Mouse (Mus musculus): ENCODE measurements around the gene Olfr1112. TPM values are rescaled to one million over a fixed set of nuclear protein-coding genes. Genes with fewer than 3 reads are reported as not detected.
"Not testable (repeated sequence)": the region's sequence is repeated elsewhere in the genome, so short reads cannot be mapped to it uniquely, and the experiment has no call there.

Gene Olfr1112
- polyA plus RNA-seq (2016; fragmentation: Nextera tagmentation; extraction: Ambion mirVana): not detected in 2 replicates

GRCm38 (mm10) chr2:87187498-87187897 lies at the start of gene Olfr1112:
TSS of gene Olfr1112 (plus strand) at chr2:87187798.
- no peak for DNase-seq (ENCODE audit: low spot score)
- 72% methylated on average over 1 of the region's 1 CpGs for WGBS

GRCm38 (mm10) chr2:87140200-87140599 lies 47.4 kb upstream of the Olfr1112 start, which contains the start of gene Olfr1110:
TSS of gene Olfr1110 (minus strand) at chr2:87140300.
- Histone ChIP-seq H3K27me3 (ENCODE audit: insufficient read depth, poor library complexity, severe bottlenecking) (no peaks in the 10 kb centered on the region), H3K36me3 (no peaks in the 10 kb centered on the region), H3K27ac (no peak within 1 kb of the TSS), H3K9me3 (no peaks in the 10 kb centered on the region), H3K4me3 (no peak within 1 kb of the TSS), H3K4me1 (no peaks in the 10 kb centered on the region)
- no peak for DNase-seq (ENCODE audit: low spot score)
- WGBS: 73% methylated on average over 1 of the region's 1 CpGs

More at GRCm38 (mm10) chr2:87187498-87187897, at the start of gene Olfr1112:
- Histone ChIP-seq H3K27me3 (ENCODE audit: insufficient read depth, poor library complexity, severe bottlenecking) (no peaks in the 10 kb centered on the region), H3K36me3 (no peaks in the 10 kb centered on the region), H3K9me3 (no peaks in the 10 kb centered on the region), H3K4me3 (no peak within 1 kb of the TSS), H3K4me1 (no peaks in the 10 kb centered on the region), H3K27ac (no peak within 1 kb of the TSS)

- no peak for DNase-seq (ENCODE audit: low spot score)
- no peaks in the 10 kb centered on the region for H3K36me3 ChIP-seq
- no peaks in the 10 kb centered on the region for H3K4me1 ChIP-seq
- no peaks in the 10 kb centered on the region for H3K9me3 ChIP-seq
- no peak within 1 kb of the TSS for H3K27ac ChIP-seq
- H3K27me3 ChIP-seq (ENCODE audit: insufficient read depth, poor library complexity, severe bottlenecking): no peaks in the 10 kb centered on the region
- H3K4me3 ChIP-seq: no peak within 1 kb of the TSS
Measured at GRCm38 (mm10) chr2:87152524-87152923, 35.1 kb upstream of the Olfr1112 start, which contains the start of gene Olfr1111. TSS of gene Olfr1111 (minus strand) at chr2:87152624.

- H3K36me3 ChIP-seq; H3K4me1 ChIP-seq; H3K27ac ChIP-seq; H3K9me3 ChIP-seq; DNase-seq (ENCODE audit: low spot score); H3K27me3 ChIP-seq (ENCODE audit: insufficient read depth, poor library complexity, severe bottlenecking); H3K4me3 ChIP-seq: not testable (repeated sequence)
- WGBS: 71% methylated on average over 2 of the region's 2 CpGs
Measured at GRCm38 (mm10) chr2:87167731-87168130, 19.9 kb upstream of the Olfr1112 start.

GRCm38 (mm10) chr2:87208670-87209069 lies 21.1 kb downstream of the Olfr1112 start, which contains the start of gene Olfr1113:
TSS of gene Olfr1113 (plus strand) at chr2:87208970.
- Histone ChIP-seq H3K27me3 (ENCODE audit: insufficient read depth, poor library complexity, severe bottlenecking) (no peaks in the 10 kb centered on the region), H3K4me1 (no peaks in the 10 kb centered on the region), H3K4me3 (no peak within 1 kb of the TSS), H3K36me3 (no peaks in the 10 kb centered on the region), H3K27ac (no peak within 1 kb of the TSS), H3K9me3 (no peaks in the 10 kb centered on the region)
- DNase-seq (ENCODE audit: low spot score): no peak
- WGBS: 80% methylated on average over 2 of the region's 2 CpGs

Other genes with a start within 250 kb of the Olfr1112 start
- not detected in 2 replicates for gene Olfr1099, start 227.1 kb upstream of the Olfr1112 start, polyA plus RNA-seq (2016; fragmentation: Nextera tagmentation; extraction: Ambion mirVana)
- gene Olfr1100, start 207.8 kb upstream of the Olfr1112 start, polyA plus RNA-seq (2016; fragmentation: Nextera tagmentation; extraction: Ambion mirVana): not detected in 2 replicates
- not detected in 2 replicates for gene Olfr1101, start 196.6 kb upstream of the Olfr1112 start, polyA plus RNA-seq (2016; fragmentation: Nextera tagmentation; extraction: Ambion mirVana)
- gene Olfr1102, start 189.4 kb upstream of the Olfr1112 start, polyA plus RNA-seq (2016; fragmentation: Nextera tagmentation; extraction: Ambion mirVana): not detected in 2 replicates
- gene Olfr1104, start 160.7 kb upstream of the Olfr1112 start, polyA plus RNA-seq (2016; fragmentation: Nextera tagmentation; extraction: Ambion mirVana): not detected in 2 replicates
- gene Olfr1105, start 151.3 kb upstream of the Olfr1112 start, polyA plus RNA-seq (2016; fragmentation: Nextera tagmentation; extraction: Ambion mirVana): not detected in 2 replicates
- gene Olfr1106, start 135.5 kb upstream of the Olfr1112 start, polyA plus RNA-seq (2016; fragmentation: Nextera tagmentation; extraction: Ambion mirVana): not detected in 2 replicates
- not detected in 2 replicates for gene Olfr1107, start 112.0 kb upstream of the Olfr1112 start, polyA plus RNA-seq (2016; fragmentation: Nextera tagmentation; extraction: Ambion mirVana)
- gene Olfr1109, start 91.8 kb upstream of the Olfr1112 start, polyA plus RNA-seq (2016; fragmentation: Nextera tagmentation; extraction: Ambion mirVana): not detected in 2 replicates
- not detected in 2 replicates for gene Olfr259, start 73.2 kb upstream of the Olfr1112 start, polyA plus RNA-seq (2016; fragmentation: Nextera tagmentation; extraction: Ambion mirVana)
- not detected in 2 replicates for gene Olfr1110, start 47.5 kb upstream of the Olfr1112 start, polyA plus RNA-seq (2016; fragmentation: Nextera tagmentation; extraction: Ambion mirVana)
- not detected in 2 replicates for gene Olfr1111, start 35.2 kb upstream of the Olfr1112 start, polyA plus RNA-seq (2016; fragmentation: Nextera tagmentation; extraction: Ambion mirVana)
- gene Olfr1113, start 21.2 kb downstream of the Olfr1112 start, polyA plus RNA-seq (2016; fragmentation: Nextera tagmentation; extraction: Ambion mirVana): not detected in 2 replicates
- not detected in 2 replicates for gene Olfr1115, start 60.2 kb downstream of the Olfr1112 start, polyA plus RNA-seq (2016; fragmentation: Nextera tagmentation; extraction: Ambion mirVana)
- not detected in 2 replicates for gene Olfr1116, start 79.7 kb downstream of the Olfr1112 start, polyA plus RNA-seq (2016; fragmentation: Nextera tagmentation; extraction: Ambion mirVana)
- not detected in 2 replicates for gene Olfr1118, start 119.8 kb downstream of the Olfr1112 start, polyA plus RNA-seq (2016; fragmentation: Nextera tagmentation; extraction: Ambion mirVana)
- not detected in 2 replicates for gene Olfr1120, start 167.0 kb downstream of the Olfr1112 start, polyA plus RNA-seq (2016; fragmentation: Nextera tagmentation; extraction: Ambion mirVana)
- gene Olfr1121, start 182.1 kb downstream of the Olfr1112 start, polyA plus RNA-seq (2016; fragmentation: Nextera tagmentation; extraction: Ambion mirVana): not detected in 2 replicates
- not detected in 2 replicates for gene Olfr1122, start 198.1 kb downstream of the Olfr1112 start, polyA plus RNA-seq (2016; fragmentation: Nextera tagmentation; extraction: Ambion mirVana)
- gene Olfr1123, start 228.8 kb downstream of the Olfr1112 start, polyA plus RNA-seq (2016; fragmentation: Nextera tagmentation; extraction: Ambion mirVana): not detected in 2 replicates
- gene Olfr1124, start 242.5 kb downstream of the Olfr1112 start, polyA plus RNA-seq (2016; fragmentation: Nextera tagmentation; extraction: Ambion mirVana): 0.18 TPM in 1 of 2 replicates, not detected in the other

Measured in heart, embryonic 10.5 days (tissue).